Mouse (Mus musculus): Measurements from ENCODE around the gene Sgms2.

Gene Sgms2

GRCm38 (mm10) chr3:131491361-131491925 lies at the start of gene Sgms2:
Gene Sgms2, minus strand, starts transcription at chr3:131491411.
- DNase-seq, result no peak

- no peak for DNase-seq
Observed at GRCm38 (mm10) chr3:131525229-131525628, 34.0 kb upstream of the Sgms2 start.

- DNase-seq, result peak; percentile 9 to 16
Observed at GRCm38 (mm10) chr3:131524779-131525178, 33.6 kb upstream of the Sgms2 start.

DNA sequence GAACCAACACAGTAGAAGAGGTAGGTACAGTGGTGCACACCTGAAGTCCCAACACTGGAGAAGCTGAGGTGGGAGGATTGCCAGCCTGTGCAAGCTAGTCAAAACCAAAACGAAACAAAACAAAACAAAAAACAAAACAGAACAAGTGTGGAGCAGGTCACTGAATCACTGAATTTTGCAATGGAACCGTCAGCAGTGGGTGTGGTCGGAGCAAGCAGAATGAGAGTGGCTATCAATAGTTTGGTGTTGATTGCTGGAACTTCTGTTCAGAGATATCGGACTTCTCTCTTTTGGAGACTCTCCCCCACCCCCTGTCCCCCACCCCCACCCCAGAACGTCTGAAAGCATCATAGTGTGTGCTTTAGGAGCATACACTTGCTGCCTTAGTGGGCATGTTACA lies 33.0 kb upstream of the Sgms2 start:
- DNase-seq, result no peak

DNA sequence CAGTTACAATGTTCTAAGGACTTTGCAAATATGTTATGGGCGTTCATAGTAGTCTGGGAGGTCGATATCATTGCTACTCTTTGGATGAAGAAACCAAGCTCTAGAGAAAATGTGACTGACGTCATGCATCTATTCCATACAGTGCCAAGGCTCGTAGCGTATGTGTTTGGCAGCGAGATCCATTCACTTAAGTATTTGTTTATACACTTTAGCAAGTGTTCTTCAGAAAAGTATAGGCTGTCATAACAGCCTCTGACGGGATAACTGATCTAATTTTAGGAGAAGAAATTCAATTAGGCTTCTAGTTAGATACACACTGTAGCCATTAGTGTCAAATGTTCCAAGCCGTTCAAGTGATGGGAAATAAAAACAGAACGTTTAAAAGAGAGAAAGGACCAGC lies 32.5 kb upstream of the Sgms2 start:
- DNase-seq, result no peak

GRCm38 (mm10) chr3:131522243-131522642 lies 31.0 kb upstream of the Sgms2 start:
- DNase-seq, result no peak

GRCm38 (mm10) chr3:131521206-131521605 lies 30.0 kb upstream of the Sgms2 start:
- no peak for DNase-seq

DNA sequence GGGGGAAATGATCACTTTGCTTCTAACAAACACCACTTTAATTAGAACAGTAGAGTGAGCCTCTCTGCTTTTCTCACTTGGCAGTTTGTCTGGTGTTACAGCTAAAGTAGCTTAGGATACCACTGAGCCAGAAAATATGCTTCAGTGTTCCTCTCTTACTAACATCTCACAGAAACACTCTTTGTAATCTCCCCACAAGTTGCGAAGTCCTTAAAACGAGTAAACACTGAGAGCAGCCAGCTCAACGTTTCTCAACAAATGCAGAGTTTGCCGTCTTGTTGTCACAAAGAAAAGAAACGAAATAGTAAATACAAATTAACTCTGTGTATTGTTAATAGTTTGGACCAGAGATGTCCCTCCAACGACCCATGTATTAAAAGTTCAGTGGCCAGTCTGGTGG lies 26.5 kb upstream of the Sgms2 start:
- DNase-seq, result no peak

- no peak for DNase-seq
Observed at GRCm38 (mm10) chr3:131516332-131516999, 25.3 kb upstream of the Sgms2 start.

DNA sequence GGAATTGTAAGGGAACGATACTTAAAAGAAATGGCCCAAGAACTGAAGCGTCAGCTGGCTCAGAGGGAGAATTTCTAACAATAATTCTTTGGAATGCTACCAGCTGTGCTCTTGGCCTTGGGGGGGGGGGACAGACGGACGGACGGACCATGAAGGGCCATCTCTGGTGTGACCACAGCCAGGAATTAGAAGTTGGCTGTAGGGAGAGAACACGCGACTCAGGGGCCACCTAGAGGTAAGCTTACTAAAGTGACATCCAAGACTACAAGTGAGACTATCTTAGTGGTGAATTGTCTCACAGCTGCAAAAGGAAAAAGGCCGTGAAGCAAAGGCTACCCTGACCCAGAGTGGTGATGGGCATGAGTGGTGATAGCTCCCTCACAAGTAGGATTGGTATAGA lies 20.4 kb upstream of the Sgms2 start:
- no peak for DNase-seq

- DNase-seq, result no peak
Observed at GRCm38 (mm10) chr3:131508024-131508423, 16.8 kb upstream of the Sgms2 start.

DNA sequence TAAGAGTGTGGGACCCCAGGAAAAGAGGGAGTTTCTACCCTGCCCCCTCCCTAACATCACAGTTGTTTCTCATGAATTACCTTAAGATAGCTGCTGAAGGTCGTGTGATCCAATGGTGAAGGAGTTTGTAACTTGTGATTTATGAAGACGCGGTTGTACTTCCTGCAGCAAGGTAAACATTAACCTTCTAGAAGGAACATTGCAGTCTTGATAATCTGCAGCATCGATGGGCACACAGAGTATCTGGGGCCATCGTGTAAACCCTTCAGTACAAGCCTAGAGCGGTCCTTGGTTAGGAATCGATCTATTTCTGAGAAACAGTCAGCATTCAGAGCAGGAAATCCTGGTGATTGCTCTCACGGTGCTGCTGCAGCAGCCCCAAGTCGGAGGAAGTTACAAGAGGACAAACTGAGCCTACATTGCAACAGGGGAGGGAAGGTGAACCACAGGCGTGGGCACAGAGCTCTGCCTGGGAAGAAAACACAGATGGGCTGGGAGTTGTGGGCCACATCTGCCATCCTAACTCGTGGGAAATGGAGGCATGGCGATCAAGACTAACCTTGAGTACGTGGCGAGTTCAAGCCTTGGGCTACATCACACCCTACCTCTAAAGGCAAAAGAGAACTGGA lies 13.5 kb upstream of the Sgms2 start:
- no peak for DNase-seq

- no peak for DNase-seq
Observed at GRCm38 (mm10) chr3:131501677-131502370, 10.6 kb upstream of the Sgms2 start.

DNA sequence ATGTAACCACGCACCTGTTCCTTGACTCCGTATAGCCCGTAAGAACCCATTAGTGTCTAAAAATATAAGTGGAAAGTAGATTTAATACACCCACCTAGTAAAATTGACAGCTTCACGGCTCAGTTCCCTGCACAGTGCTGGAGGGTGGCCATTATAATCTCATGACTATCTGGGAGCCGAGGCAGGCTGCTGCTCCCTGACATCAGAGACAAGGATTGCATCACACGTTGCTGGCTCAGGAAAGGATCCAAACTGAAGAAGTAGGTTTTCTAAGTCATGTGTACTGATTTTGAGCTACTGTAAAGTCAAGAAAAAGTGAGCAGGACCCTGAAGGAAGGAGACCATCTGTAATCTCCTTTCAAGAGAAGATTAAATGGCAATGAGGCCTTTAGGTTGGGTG lies 8.4 kb upstream of the Sgms2 start:
- DNase-seq, result no peak

GRCm38 (mm10) chr3:131496506-131497122 lies 5.4 kb upstream of the Sgms2 start:
- no peak for DNase-seq

GRCm38 (mm10) chr3:131495076-131495475 lies 3.9 kb upstream of the Sgms2 start:
- DNase-seq, result no peak

- DNase-seq, result no peak
Observed at GRCm38 (mm10) chr3:131493194-131493593, 2.0 kb upstream of the Sgms2 start.

GRCm38 (mm10) chr3:131491980-131492379 lies 769 bp upstream of the Sgms2 start:
- DNase-seq, result no peak

DNA sequence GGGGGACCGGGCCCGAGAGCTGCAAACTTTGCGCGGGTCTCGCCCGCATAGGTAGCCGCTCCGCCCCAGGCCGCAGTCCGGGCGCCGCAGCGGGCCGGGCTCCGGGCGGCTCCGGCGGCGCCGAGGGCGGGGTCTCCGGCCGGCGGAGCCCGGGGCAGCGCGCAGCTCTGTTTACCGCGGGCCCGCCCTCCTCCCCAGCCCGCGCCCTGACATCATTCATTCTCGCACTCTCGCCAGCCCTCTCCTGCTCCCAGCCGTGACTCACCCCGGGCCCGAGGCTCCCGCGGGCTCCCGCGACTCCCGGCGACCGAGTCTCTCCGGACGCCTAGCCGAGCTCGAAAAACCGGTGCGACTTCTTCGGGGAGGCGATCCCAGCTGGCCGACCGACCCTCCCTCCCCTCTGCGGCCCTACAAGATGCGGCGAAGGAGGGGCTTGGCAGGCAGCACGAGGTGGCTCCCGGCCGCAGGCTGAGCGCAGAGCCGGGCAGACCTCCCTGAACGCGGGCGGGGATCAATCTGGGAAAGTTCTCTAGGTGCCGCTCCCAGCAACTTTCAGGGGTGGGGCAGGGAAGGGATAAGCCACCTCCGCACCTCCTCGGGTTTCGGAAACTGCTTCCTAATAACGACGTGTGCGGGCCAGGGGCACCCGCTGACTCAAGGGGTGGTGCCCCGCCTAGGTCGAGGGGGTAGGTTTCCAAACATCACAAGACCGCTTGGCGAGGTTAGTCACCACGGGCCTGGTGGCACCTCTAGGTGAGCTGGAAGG lies 885 bp downstream of the Sgms2 start:
- peak; percentile 5 to 17 for DNase-seq

DNA sequence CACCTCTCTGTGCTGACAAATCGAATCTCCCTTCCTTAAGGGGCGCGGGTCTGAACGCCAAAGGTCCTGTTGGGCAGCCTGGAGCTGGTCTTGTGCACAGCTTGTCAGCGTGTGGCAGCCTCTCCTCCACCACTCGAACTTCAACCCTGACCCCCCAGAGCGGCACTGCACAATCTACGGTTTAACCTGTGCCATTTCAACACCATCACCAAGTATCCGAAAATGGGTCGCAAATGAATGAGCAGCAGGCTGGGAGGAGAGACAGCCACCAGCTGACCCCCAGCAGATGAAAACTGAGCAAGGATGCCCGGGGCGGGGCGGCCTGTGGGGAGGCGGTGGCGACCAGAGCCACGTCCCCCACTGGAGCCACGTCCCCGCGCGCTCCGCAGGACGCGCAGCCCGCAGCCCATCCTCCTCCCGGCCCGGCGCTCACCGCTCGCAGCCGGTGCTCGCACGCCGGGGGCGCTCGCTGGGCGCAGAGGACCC lies 1.5 kb downstream of the Sgms2 start:
- DNase-seq, result no peak

- no peak for DNase-seq
Observed at GRCm38 (mm10) chr3:131488969-131489368, 2.2 kb downstream of the Sgms2 start.

GRCm38 (mm10) chr3:131488403-131488802 lies 2.8 kb downstream of the Sgms2 start:
- no peak for DNase-seq

All from thymus, postnatal 36 days (tissue).